Comparison of ENCODE assay signal across 8 mouse cellular contexts in genomic region chr2:32287334-32287840, GRCm38 (mm10). TPM values are rescaled to one million over a fixed set of nuclear protein-coding genes. Genes with fewer than 3 reads are reported as not detected.
DNase-seq lines count a peak whose midpoint lies in the region; ATAC-seq and TF ChIP-seq lines count a peak whose summit lies in the region.

Gene Golga2, plus strand, starts transcription at chr2:32287384.

- no peaks in the 10 kb centered on the region for H3K27me3 ChIP-seq in intestine, postnatal 0 days (replicated peaks; ENCODE audit: control insufficient read depth, insufficient read depth, low read length)

- peak within 1 kb of the TSS; percentile 94 for H3K9ac ChIP-seq in intestine, postnatal 0 days (ENCODE audit: low read depth, low read length)

- peak; percentile 35 for ATAC-seq in intestine, postnatal 0 days
- no peak for ATAC-seq in megakaryocyte progenitor cell, adult 5-6 weeks (replicated peaks; ENCODE audit: poor library complexity)

- H3K4me2 ChIP-seq in intestine, postnatal 0 days (replicated peaks; ENCODE audit: low read depth), result peak within 1 kb of the TSS; percentile 83

- no peak for TF ChIP-seq CTCF in brain, embryonic 14.5 days (IDR thresholded peaks at IDR 0.05; ENCODE audit: borderline replicate concordance, extremely low read depth, insufficient read depth, insufficient read length)
- TF ChIP-seq CTCF in intestine, postnatal 0 days (IDR thresholded peaks at IDR 0.05; ENCODE audit: low read depth), result no peak

- no peaks in the 10 kb centered on the region for H3K4me1 ChIP-seq in intestine, postnatal 0 days (replicated peaks; ENCODE audit: control insufficient read depth, insufficient read depth, low read length)

- TF ChIP-seq POLR2A in brain, embryonic 14.5 days (IDR thresholded peaks at IDR 0.05; ENCODE audit: borderline replicate concordance, extremely low read depth, insufficient read depth, insufficient read length, poor library complexity, severe bottlenecking), result no peak

- peak within 1 kb of the TSS; percentile 80 for H3K4me3 ChIP-seq in intestine, postnatal 0 days (ENCODE audit: low read depth, low read length)

- H3K36me3 ChIP-seq in intestine, postnatal 0 days (ENCODE audit: control insufficient read depth, insufficient read depth), result peaks cover 14% of the 10 kb centered on the region

- no peaks in the 10 kb centered on the region for H3K9me3 ChIP-seq in intestine, postnatal 0 days (ENCODE audit: control insufficient read depth)

- peak; percentile 15 for DNase-seq in retina, embryonic 14.5 days (ENCODE audit: low spot score)
- DNase-seq in retina, postnatal 1 day, result no peak
- no peak for DNase-seq in brain, embryonic 14.5 days (ENCODE audit: low read depth)
- DNase-seq in gastrocnemius, postnatal 4 days (ENCODE audit: low spot score in 2 of 2), result no peak
- no peak for DNase-seq in urinary bladder, postnatal 14 days (ENCODE audit: low spot score)
- DNase-seq in embryo, embryonic 11 days, result no peak

- H3K27ac ChIP-seq in intestine, postnatal 0 days (ENCODE audit: low read depth, low read length), result peak within 1 kb of the TSS; percentile 73

- WGBS in intestine, postnatal 0 days, result 1% methylated on average over 22 of the region's 23 CpGs

RNA-seq across cellular contexts. Expression of gene Golga2, which starts in this region (rescaled TPM):
- polyA plus RNA-seq in brain, embryonic 14.5 days (2012; rRNA removed), result 42.9 and 54.6 TPM in 2 replicates
- total RNA-seq in gastrocnemius, postnatal 4 days (2021), result 10 to 100 TPM; 91.5 to 93.0 TPM
- 15.2 and 18.1 TPM in 2 replicates for polyA plus RNA-seq in intestine, postnatal 0 days (2015; fragmentation: Nextera tagmentation; extraction: Ambion mirVana)
- 14.2 and 17.3 TPM in 2 replicates for total RNA-seq in megakaryocyte progenitor cell, adult 5-6 weeks (2015)
- total RNA-seq in megakaryocyte progenitor cell, adult 5-6 weeks (2017), result 50.4 and 50.7 TPM in 2 replicates
